ENCODE assay signal across 8 mouse cellular contexts in the genomic region with DNA sequence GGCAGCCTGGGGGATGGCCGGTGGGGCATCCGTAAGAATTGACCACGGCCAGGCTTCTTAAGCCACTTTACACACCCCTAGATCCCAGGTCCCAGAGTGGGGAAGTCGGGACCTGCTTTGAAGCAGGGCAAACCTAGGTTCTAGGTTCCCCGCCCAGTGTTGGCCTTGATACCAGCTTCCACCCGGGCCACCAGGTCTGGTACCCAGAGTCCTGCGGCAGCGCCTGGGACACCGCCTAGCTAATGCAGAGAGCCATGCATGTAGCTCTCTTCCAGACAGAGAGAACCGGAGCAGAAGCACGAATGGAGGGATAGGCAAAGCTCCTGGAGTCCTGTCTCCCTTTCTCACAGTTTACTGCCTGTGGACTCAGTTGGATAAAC. TPM values are rescaled to one million over a fixed set of nuclear protein-coding genes. Genes with fewer than 3 reads are reported as not detected.
A peak's percentile ranks its signal among the peaks of the same experiment; 100 is the strongest.
DNase-seq lines count a peak whose midpoint lies in the region; ATAC-seq lines count a peak whose summit lies in the region.

No protein-coding gene starts in this region.

- no peaks in the 10 kb centered on the region for H3K36me3 ChIP-seq in liver, embryonic 11.5 days (ENCODE audit: control insufficient read depth, insufficient read depth, low read length)
- no peaks in the 10 kb centered on the region for H3K36me3 ChIP-seq in intestine, embryonic 16.5 days (ENCODE audit: control insufficient read depth, insufficient read depth, low read length)

- peak; percentile 40 for DNase-seq in liver, embryonic 11.5 days (ENCODE audit: low spot score)
- no peak for DNase-seq in liver
- peak; percentile 24 for DNase-seq in forelimb bud, embryonic 11.5 days (ENCODE audit: low read depth, low spot score)
- peak; percentile 21 for DNase-seq in lung, postnatal 10 days
- DNase-seq in right cerebral cortex, postnatal 4 days: peak; percentile 32

- H3K9ac ChIP-seq in liver, embryonic 11.5 days (ENCODE audit: low read depth, low read length): no peak overlapping the region
- H3K9ac ChIP-seq in intestine, embryonic 16.5 days (ENCODE audit: low read depth, low read length): peak overlapping the region; percentile 78

- WGBS in liver, embryonic 11.5 days: 6% methylated on average over 11 of the region's 11 CpGs
- WGBS in intestine, embryonic 16.5 days: 1% methylated on average over 11 of the region's 11 CpGs

- H3K4me1 ChIP-seq in liver, embryonic 11.5 days (replicated peaks; ENCODE audit: control insufficient read depth, insufficient read depth, low read length): 0 out of 2 replicates have a peak, but pooled peaks cover 6% of the 10 kb centered on the region
- no peaks in the 10 kb centered on the region for H3K4me1 ChIP-seq in brown adipose tissue, adult 24 weeks (ENCODE audit: control insufficient read depth, insufficient read depth, insufficient read length, low read length)
- peaks cover 4% of the 10 kb centered on the region; the same call in 1 of the 2 replicates for H3K4me1 ChIP-seq in intestine, embryonic 16.5 days (ENCODE audit: control insufficient read depth, insufficient read depth, low read length)

- peak overlapping the region; percentile 86 for H3K4me2 ChIP-seq in liver, embryonic 11.5 days
- H3K4me2 ChIP-seq in intestine, embryonic 16.5 days (ENCODE audit: low read depth, low read length): peak overlapping the region; percentile 94

- no peak overlapping the region for H3K27ac ChIP-seq in liver, embryonic 11.5 days (ENCODE audit: low read depth, low read length)
- no peak overlapping the region for H3K27ac ChIP-seq in brown adipose tissue, adult 24 weeks (replicated peaks; ENCODE audit: low read depth, low read length)
- peak overlapping the region; percentile 60 for H3K27ac ChIP-seq in intestine, embryonic 16.5 days (ENCODE audit: low read length)

- peaks cover 35% of the 10 kb centered on the region for H3K27me3 ChIP-seq in liver, embryonic 11.5 days (replicated peaks; ENCODE audit: control insufficient read depth, insufficient read depth, low read length)
- no peaks in the 10 kb centered on the region for H3K27me3 ChIP-seq in intestine, embryonic 16.5 days (replicated peaks; ENCODE audit: control insufficient read depth, insufficient read depth, low read length)

- H3K4me3 ChIP-seq in liver, embryonic 11.5 days (ENCODE audit: low read depth, low read length): peak overlapping the region; percentile 58
- H3K4me3 ChIP-seq in brown adipose tissue, adult 24 weeks (ENCODE audit: insufficient read depth, low read depth, low read length): peak overlapping the region; percentile 57
- peak overlapping the region; percentile 72 for H3K4me3 ChIP-seq in intestine, embryonic 16.5 days (ENCODE audit: low read length)

- H3K9me3 ChIP-seq in liver, embryonic 11.5 days (ENCODE audit: control insufficient read depth, low read length): no peaks in the 10 kb centered on the region
- no peaks in the 10 kb centered on the region for H3K9me3 ChIP-seq in intestine, embryonic 16.5 days (ENCODE audit: control insufficient read depth, low read length)

- ATAC-seq in liver, embryonic 11.5 days (replicated peaks; ENCODE audit: low FRiP score): 0 out of 2 replicates have a peak, but pooled peaks have one; percentile 26
- ATAC-seq in intestine, embryonic 16.5 days: peak; percentile 51
- ATAC-seq in activated CD4-positive, CD25-positive, alpha-beta regulatory T cell, adult 4 months: no peak

RNA-seq across cellular contexts. Expression of gene Akap12, which starts 0.7 kb away (rescaled TPM):
- polyA plus RNA-seq in liver, embryonic 11.5 days (2014; fragmentation: Nextera tagmentation; extraction: Ambion mirVana): 12.0 and 12.1 TPM in 2 replicates
- 11.4 and 14.1 TPM in 2 replicates for polyA plus RNA-seq in brown adipose tissue, adult 24 weeks (2012; ENCODE audit: insufficient read depth, insufficient read length, missing spikeins)
- polyA plus RNA-seq in intestine, embryonic 16.5 days (2015; fragmentation: Nextera tagmentation; extraction: Ambion mirVana): 32.5 and 37.0 TPM in 2 replicates
- 1 to 10 TPM; 9.0 to 9.2 TPM for polyA plus RNA-seq in activated CD4-positive, CD25-positive, alpha-beta regulatory T cell, adult 4 months (2017; shearing (Covaris generic))
